Mouse (Mus musculus): ENCODE measurements at regions not wholly inside any gene's neighbourhood (a gene's known extent, or its start where the extent isn't known, plus 50 kb on each side); places are given as distances from the start of the nearest gene placed in this dataset.

GRCm38 (mm10) chr12:77534079-77534478, 296.2 kb downstream of the Fut8 start:
- no peaks in the 10 kb centered on the region for H3K9me3 ChIP-seq (ENCODE audit: control insufficient read depth, low read length)
- no peak overlapping the region for H3K4me2 ChIP-seq (ENCODE audit: low read length)
- no peak overlapping the region for H3K9ac ChIP-seq (replicated peaks; ENCODE audit: low read length)
- H3K36me3 ChIP-seq (ENCODE audit: control insufficient read depth, insufficient read depth, low read length): no peaks in the 10 kb centered on the region
- no peaks in the 10 kb centered on the region for H3K27me3 ChIP-seq (ENCODE audit: control insufficient read depth, insufficient read depth, low read length)
- H3K4me1 ChIP-seq (ENCODE audit: control insufficient read depth, insufficient read depth, low read length): no peaks in the 10 kb centered on the region
- WGBS: 81% methylated on average over 3 of the region's 3 CpGs
- DNase-seq: no peak
- ATAC-seq (ENCODE audit: low FRiP score, low TSS enrichment): no peak
- H3K27ac ChIP-seq (replicated peaks; ENCODE audit: low read depth, low read length): no peak overlapping the region
- no peak overlapping the region for H3K4me3 ChIP-seq (replicated peaks; ENCODE audit: low read depth, low read length)

GRCm38 (mm10) chr12:77535147-77535546, 297.2 kb downstream of the Fut8 start:
- no peak for DNase-seq
- Histone ChIP-seq H3K4me1 (ENCODE audit: control insufficient read depth, insufficient read depth, low read length) (no peaks in the 10 kb centered on the region), H3K36me3 (ENCODE audit: control insufficient read depth, insufficient read depth, low read length) (no peaks in the 10 kb centered on the region), H3K9me3 (ENCODE audit: control insufficient read depth, low read length) (no peaks in the 10 kb centered on the region), H3K27me3 (ENCODE audit: control insufficient read depth, insufficient read depth, low read length) (no peaks in the 10 kb centered on the region), H3K4me2 (ENCODE audit: low read length) (no peak overlapping the region), H3K9ac (replicated peaks; ENCODE audit: low read length) (no peak overlapping the region), H3K27ac (replicated peaks; ENCODE audit: low read depth, low read length) (no peak overlapping the region), H3K4me3 (replicated peaks; ENCODE audit: low read depth, low read length) (no peak overlapping the region)
- ATAC-seq (ENCODE audit: low FRiP score, low TSS enrichment): no peak
- WGBS: 65% methylated on average over 3 of the region's 3 CpGs

- Histone ChIP-seq H3K4me3 (replicated peaks; ENCODE audit: low read depth, low read length) (no peak overlapping the region), H3K27me3 (ENCODE audit: control insufficient read depth, insufficient read depth, low read length) (no peaks in the 10 kb centered on the region), H3K27ac (replicated peaks; ENCODE audit: low read depth, low read length) (no peak overlapping the region), H3K4me2 (ENCODE audit: low read length) (no peak overlapping the region), H3K9me3 (ENCODE audit: control insufficient read depth, low read length) (no peaks in the 10 kb centered on the region), H3K9ac (replicated peaks; ENCODE audit: low read length) (no peak overlapping the region), H3K4me1 (ENCODE audit: control insufficient read depth, insufficient read depth, low read length) (no peaks in the 10 kb centered on the region), H3K36me3 (ENCODE audit: control insufficient read depth, insufficient read depth, low read length) (no peaks in the 10 kb centered on the region)
- 71% methylated on average over 8 of the region's 8 CpGs for WGBS
- ATAC-seq (ENCODE audit: low FRiP score, low TSS enrichment) (no peak), DNase-seq (no peak)
Observed at GRCm38 (mm10) chr12:77537139-77537848, 299.4 kb downstream of the Fut8 start.

GRCm38 (mm10) chr12:77539661-77540431, 301.9 kb downstream of the Fut8 start:
- 88% methylated on average over 10 of the region's 10 CpGs for WGBS
- Histone ChIP-seq H3K4me1 (ENCODE audit: control insufficient read depth, insufficient read depth, low read length) (no peaks in the 10 kb centered on the region), H3K27ac (replicated peaks; ENCODE audit: low read depth, low read length) (no peak overlapping the region), H3K9me3 (ENCODE audit: control insufficient read depth, low read length) (no peaks in the 10 kb centered on the region), H3K27me3 (ENCODE audit: control insufficient read depth, insufficient read depth, low read length) (no peaks in the 10 kb centered on the region), H3K4me2 (ENCODE audit: low read length) (no peak overlapping the region), H3K4me3 (replicated peaks; ENCODE audit: low read depth, low read length) (no peak overlapping the region), H3K36me3 (ENCODE audit: control insufficient read depth, insufficient read depth, low read length) (no peaks in the 10 kb centered on the region), H3K9ac (replicated peaks; ENCODE audit: low read length) (no peak overlapping the region)
- DNase-seq (no peak), ATAC-seq (ENCODE audit: low FRiP score, low TSS enrichment) (no peak)

- Histone ChIP-seq H3K4me2 (ENCODE audit: low read length) (no peak overlapping the region), H3K4me1 (ENCODE audit: control insufficient read depth, insufficient read depth, low read length) (no peaks in the 10 kb centered on the region), H3K27me3 (ENCODE audit: control insufficient read depth, insufficient read depth, low read length) (no peaks in the 10 kb centered on the region), H3K4me3 (replicated peaks; ENCODE audit: low read depth, low read length) (no peak overlapping the region), H3K27ac (replicated peaks; ENCODE audit: low read depth, low read length) (no peak overlapping the region), H3K9ac (replicated peaks; ENCODE audit: low read length) (no peak overlapping the region), H3K9me3 (ENCODE audit: control insufficient read depth, low read length) (no peaks in the 10 kb centered on the region), H3K36me3 (ENCODE audit: control insufficient read depth, insufficient read depth, low read length) (no peaks in the 10 kb centered on the region)
- no peak for ATAC-seq (ENCODE audit: low FRiP score, low TSS enrichment)
- 87% methylated on average over 10 of the region's 10 CpGs for WGBS
- no peak for DNase-seq
Observed at GRCm38 (mm10) chr12:77541051-77541765, 303.3 kb downstream of the Fut8 start.

- Histone ChIP-seq H3K27me3 (ENCODE audit: control insufficient read depth, insufficient read depth, low read length) (no peaks in the 10 kb centered on the region), H3K9ac (replicated peaks; ENCODE audit: low read length) (no peak overlapping the region), H3K36me3 (ENCODE audit: control insufficient read depth, insufficient read depth, low read length) (no peaks in the 10 kb centered on the region), H3K9me3 (ENCODE audit: control insufficient read depth, low read length) (no peaks in the 10 kb centered on the region), H3K4me1 (ENCODE audit: control insufficient read depth, insufficient read depth, low read length) (no peaks in the 10 kb centered on the region), H3K4me2 (ENCODE audit: low read length) (no peak overlapping the region), H3K4me3 (replicated peaks; ENCODE audit: low read depth, low read length) (no peak overlapping the region), H3K27ac (replicated peaks; ENCODE audit: low read depth, low read length) (no peak overlapping the region)
- no peak for DNase-seq
- no peak for ATAC-seq (ENCODE audit: low FRiP score, low TSS enrichment)
- 85% methylated on average over 4 of the region's 4 CpGs for WGBS
Observed at GRCm38 (mm10) chr12:77541826-77542225, 303.9 kb downstream of the Fut8 start.

- Histone ChIP-seq H3K36me3 (ENCODE audit: control insufficient read depth, insufficient read depth, low read length) (no peaks in the 10 kb centered on the region), H3K9ac (replicated peaks; ENCODE audit: low read length) (no peak overlapping the region), H3K9me3 (ENCODE audit: control insufficient read depth, low read length) (no peaks in the 10 kb centered on the region), H3K4me3 (replicated peaks; ENCODE audit: low read depth, low read length) (no peak overlapping the region), H3K4me2 (ENCODE audit: low read length) (no peak overlapping the region), H3K4me1 (ENCODE audit: control insufficient read depth, insufficient read depth, low read length) (no peaks in the 10 kb centered on the region), H3K27me3 (ENCODE audit: control insufficient read depth, insufficient read depth, low read length) (no peaks in the 10 kb centered on the region), H3K27ac (replicated peaks; ENCODE audit: low read depth, low read length) (no peak overlapping the region)
- WGBS: 89% methylated on average over 6 of the region's 6 CpGs
- DNase-seq (no peak), ATAC-seq (ENCODE audit: low FRiP score, low TSS enrichment) (no peak)
Observed at GRCm38 (mm10) chr12:77543651-77544050, 305.7 kb downstream of the Fut8 start.

GRCm38 (mm10) chr12:77546165-77546564, 308.2 kb downstream of the Fut8 start:
- no peak for ATAC-seq (ENCODE audit: low FRiP score, low TSS enrichment)
- H3K9ac ChIP-seq (replicated peaks; ENCODE audit: low read length): no peak overlapping the region

More at GRCm38 (mm10) chr12:77546165-77546564, 308.2 kb downstream of the Fut8 start:
- H3K9me3 ChIP-seq (ENCODE audit: control insufficient read depth, low read length): no peaks in the 10 kb centered on the region
- no peaks in the 10 kb centered on the region for H3K27me3 ChIP-seq (ENCODE audit: control insufficient read depth, insufficient read depth, low read length)
- 73% methylated on average over 2 of the region's 2 CpGs for WGBS
- no peak for DNase-seq
- no peak overlapping the region for H3K4me2 ChIP-seq (ENCODE audit: low read length)
- no peaks in the 10 kb centered on the region for H3K4me1 ChIP-seq (ENCODE audit: control insufficient read depth, insufficient read depth, low read length)
- no peak overlapping the region for H3K4me3 ChIP-seq (replicated peaks; ENCODE audit: low read depth, low read length)
- H3K36me3 ChIP-seq (ENCODE audit: control insufficient read depth, insufficient read depth, low read length): no peaks in the 10 kb centered on the region
- H3K27ac ChIP-seq (replicated peaks; ENCODE audit: low read depth, low read length): no peak overlapping the region

All from midbrain, embryonic 14.5 days (tissue).